Mouse (Mus musculus) embryo, embryonic 9.5 days (tissue): ENCODE measurements around the gene Npr3.
"Not testable (repeated sequence)": the region's sequence is repeated elsewhere in the genome, so short reads cannot be mapped to it uniquely, and the experiment has no call there.

ENCODE experiments used
- DNase-seq: peaks from one replicate; pipeline ENCODE4 v3.0.0-alpha.2; 2017; ENCODE audit errors: extremely low spot score

Gene Npr3

GRCm38 (mm10) chr15:11882508-11883205 is 24.4 kb downstream of the Npr3 start:
- peak; percentile 17 for DNase-seq

- DNase-seq: no peak
Observed at GRCm38 (mm10) chr15:11881822-11882221, 25.3 kb downstream of the Npr3 start.

GRCm38 (mm10) chr15:11878334-11878733 is 28.8 kb downstream of the Npr3 start:
- no peak for DNase-seq

- no peak for DNase-seq
Observed at GRCm38 (mm10) chr15:11877273-11877672, 29.8 kb downstream of the Npr3 start.

GRCm38 (mm10) chr15:11866918-11867317 is 40.2 kb downstream of the Npr3 start:
- DNase-seq: no peak

- DNase-seq: no peak
Observed at GRCm38 (mm10) chr15:11863540-11863818, 43.6 kb downstream of the Npr3 start.

GRCm38 (mm10) chr15:11862785-11863539 is 44.1 kb downstream of the Npr3 start:
- DNase-seq: no peak

- DNase-seq: no peak
Observed at GRCm38 (mm10) chr15:11862253-11862652, 44.8 kb downstream of the Npr3 start.

GRCm38 (mm10) chr15:11860259-11860658 is 46.8 kb downstream of the Npr3 start:
- DNase-seq: no peak

GRCm38 (mm10) chr15:11859829-11860228 is 47.3 kb downstream of the Npr3 start:
- DNase-seq: no peak

- no peak for DNase-seq
Observed at GRCm38 (mm10) chr15:11858411-11858810, 48.7 kb downstream of the Npr3 start.

GRCm38 (mm10) chr15:11845204-11846062 is 61.7 kb downstream of the Npr3 start:
- DNase-seq: no peak

- DNase-seq: no peak
Observed at GRCm38 (mm10) chr15:11844115-11844514, 63.0 kb downstream of the Npr3 start.

- DNase-seq: no peak
Observed at GRCm38 (mm10) chr15:11841828-11842227, 65.3 kb downstream of the Npr3 start.

- DNase-seq: peak; percentile 36
Observed at GRCm38 (mm10) chr15:11835913-11836312, 71.2 kb downstream of the Npr3 start.

GRCm38 (mm10) chr15:11822347-11822746 is 84.7 kb downstream of the Npr3 start:
- not testable (repeated sequence) for DNase-seq

- DNase-seq: no peak
Observed at GRCm38 (mm10) chr15:11815551-11815950, 91.5 kb downstream of the Npr3 start.

GRCm38 (mm10) chr15:11803576-11803975 is 103.5 kb downstream of the Npr3 start:
- DNase-seq: no peak

GRCm38 (mm10) chr15:11801863-11802722 is 105.0 kb downstream of the Npr3 start:
- DNase-seq: no peak

- no peak for DNase-seq
Observed at GRCm38 (mm10) chr15:11794632-11795031, 112.5 kb downstream of the Npr3 start.
